Mouse (Mus musculus): ENCODE data around the gene Coil. TPM values are rescaled to one million over a fixed set of nuclear protein-coding genes. Genes with fewer than 3 reads are reported as not detected.

Coil gene
- total and polyA plus RNA-seq, 3 experiments: 28.5 to 37.4 (median 35.4) TPM

GRCm38 (mm10) chr11:89031189-89031588 lies 61.1 kb downstream of the Coil start:
- H3K36me3 ChIP-seq (replicated peaks in 1 of 2; ENCODE audit: control insufficient read depth in 1 of 2, insufficient read depth in 1 of 2, low read length in 1 of 2): peaks cover 0 to 11% of the 10 kb centered on the region in 2 experiments
- H3K9me3 ChIP-seq (replicated peaks; ENCODE audit: low read length): no peaks in the 10 kb centered on the region
- TF ChIP-seq JUND (conservative IDR thresholded peaks at IDR 0.05; ENCODE audit: low read depth, low read length) (peak; percentile 37; the same call in 1 of the 2 replicates), BHLHE40 (IDR thresholded peaks at IDR 0.05; ENCODE audit: low read depth, low read length) (peak; percentile 39; the same call in 1 of the 2 replicates), NRF1 (IDR thresholded peaks at IDR 0.05; ENCODE audit: low read depth, low read length) (no peak), USF1 (IDR thresholded peaks at IDR 0.05; ENCODE audit: low read depth, low read length) (no peak), CTCF (conservative IDR thresholded peaks at IDR 0.05 in 1 of 2, IDR thresholded peaks at IDR 0.05 in 1 of 2; ENCODE audit: low read depth in 2 of 2, low read length in 2 of 2) (no peak), MAX (IDR thresholded peaks at IDR 0.05; ENCODE audit: low read length) (no peak), KAT2A (IDR thresholded peaks at IDR 0.05; ENCODE audit: insufficient replicate concordance, low read length) (no peak), MYC (IDR thresholded peaks at IDR 0.05; ENCODE audit: low read depth, low read length) (no peak), MEF2A (IDR thresholded peaks at IDR 0.05; ENCODE audit: borderline replicate concordance, low read depth, low read length) (0 out of 2 replicates have a peak, but pooled peaks have one; percentile 4), ETS1 (conservative IDR thresholded peaks at IDR 0.05; ENCODE audit: low read depth, low read length) (peak; percentile 49), IRF4 (IDR thresholded peaks at IDR 0.05; ENCODE audit: low read depth, low read length) (peak; percentile 88), EP300 (IDR thresholded peaks at IDR 0.05; ENCODE audit: low read length) (peak; percentile 60), TCF12 (IDR thresholded peaks at IDR 0.05; ENCODE audit: low read depth, low read length) (no peak)
- dilution Hi-C loops (cut with MboI; ENCODE audit: extremely low pct_ligation_motif_present, extremely low pct_unique_long_range_greater_than_20kb, low sequenced_read_pairs): no loop called here
- H3K9ac ChIP-seq (ENCODE audit: insufficient read depth, low read depth): no peak overlapping the region
- H3K79me2 ChIP-seq (replicated peaks; ENCODE audit: control insufficient read depth, extremely low read depth, insufficient read depth, poor library complexity, severe bottlenecking): no peaks in the 10 kb centered on the region
- in situ Hi-C loops (cut with MboI; ENCODE audit: low pct_ligation_motif_present, low pct_unique_long_range_greater_than_20kb, low sequenced_read_pairs): loop anchor here (10.0 kb wide), 1 partner anchor 46 kb away; no protein-coding TSS in a partner anchor
- H3K4me2 ChIP-seq (ENCODE audit: insufficient read depth, low read depth, poor library complexity, severe bottlenecking): 0 out of 2 replicates have a peak overlapping the region, but pooled peaks have one; percentile 7
- H3K27me3 ChIP-seq (replicated peaks): no peaks in the 10 kb centered on the region
- no peak overlapping the region for H3K4me3 ChIP-seq (replicated peaks in 1 of 3; ENCODE audit: low read depth in 2 of 3, low read length in 2 of 3, poor library complexity in 1 of 3)
- no peak overlapping the region for H3K27ac ChIP-seq (ENCODE audit: insufficient read depth, low read depth)
- DNase-seq (ENCODE audit: extremely low read depth): no peak
- H3K4me1 ChIP-seq (ENCODE audit: control insufficient read depth in 1 of 2, insufficient read depth in 2 of 2): peaks cover 24 to 40% of the 10 kb centered on the region in 2 experiments

GRCm38 (mm10) chr11:89034592-89034991 lies 64.5 kb downstream of the Coil start:
- Histone ChIP-seq H3K79me2 (replicated peaks; ENCODE audit: control insufficient read depth, extremely low read depth, insufficient read depth, poor library complexity, severe bottlenecking) (no peaks in the 10 kb centered on the region), H3K4me2 (ENCODE audit: insufficient read depth, low read depth, poor library complexity, severe bottlenecking) (no peak overlapping the region), H3K4me3 (replicated peaks in 1 of 3; ENCODE audit: low read depth in 2 of 3, low read length in 2 of 3, poor library complexity in 1 of 3) (no peak overlapping the region), H3K27ac (ENCODE audit: insufficient read depth, low read depth) (no peak overlapping the region), H3K9me3 (replicated peaks; ENCODE audit: low read length) (no peaks in the 10 kb centered on the region), H3K36me3 (replicated peaks in 1 of 2; ENCODE audit: control insufficient read depth in 1 of 2, insufficient read depth in 1 of 2, low read length in 1 of 2) (peaks cover 7 to 33% of the 10 kb centered on the region in 2 experiments), H3K4me1 (ENCODE audit: control insufficient read depth in 1 of 2, insufficient read depth in 2 of 2) (peaks cover 10 to 20% of the 10 kb centered on the region in 2 experiments), H3K9ac (ENCODE audit: insufficient read depth, low read depth) (no peak overlapping the region), H3K27me3 (replicated peaks) (no peaks in the 10 kb centered on the region)
- TF ChIP-seq KAT2A (IDR thresholded peaks at IDR 0.05; ENCODE audit: insufficient replicate concordance, low read length): no peak
- TF ChIP-seq MXI1 (IDR thresholded peaks at IDR 0.05; ENCODE audit: low read depth, low read length): no peak
- TF ChIP-seq RAD21 (IDR thresholded peaks at IDR 0.05; ENCODE audit: low read depth, low read length): peak; percentile 43
- no peak for TF ChIP-seq JUN (IDR thresholded peaks at IDR 0.05; ENCODE audit: insufficient read depth, low read depth, low read length)
- peak; percentile 12 to 58; a peak in 2 of 4 replicates for TF ChIP-seq CTCF (conservative IDR thresholded peaks at IDR 0.05 in 1 of 2, IDR thresholded peaks at IDR 0.05 in 1 of 2; ENCODE audit: low read depth in 2 of 2, low read length in 2 of 2)
- TF ChIP-seq MYC (IDR thresholded peaks at IDR 0.05; ENCODE audit: low read depth, low read length): peak; percentile 71
- peak; percentile 37 for TF ChIP-seq SMC3 (IDR thresholded peaks at IDR 0.05; ENCODE audit: low read depth, low read length)
- no peak for TF ChIP-seq MAZ (IDR thresholded peaks at IDR 0.05; ENCODE audit: low read depth, low read length)
- no peak for DNase-seq (ENCODE audit: extremely low read depth)
- in situ Hi-C loops (cut with MboI; ENCODE audit: low pct_ligation_motif_present, low pct_unique_long_range_greater_than_20kb, low sequenced_read_pairs) (loop anchor here (10.0 kb wide), 1 partner anchor 50 kb away; no protein-coding TSS in a partner anchor), dilution Hi-C loops (cut with MboI; ENCODE audit: extremely low pct_ligation_motif_present, extremely low pct_unique_long_range_greater_than_20kb, low sequenced_read_pairs) (no loop called here)
